Mouse (Mus musculus) megakaryocyte, embryonic 14.5 days (primary cell): Measurements from ENCODE around the gene Tmem209.

Source experiments
- FLI1 ChIP-seq: IDR thresholded peaks from 2 replicates; pipeline ENCODE4 v1.6.1; 2012; ENCODE audit warnings: low read length, inconsistent platforms, mixed read lengths
- GATA1 ChIP-seq: IDR thresholded peaks from 3 replicates; pipeline ENCODE4 v1.6.1; 2012; ENCODE audit warnings: mixed read lengths, low read length, inconsistent platforms, borderline replicate concordance

- TF ChIP-seq FLI1: no peak
- TF ChIP-seq GATA1: no peak
Measured at GRCm38 (mm10) chr6:30468058-30468457, 41.5 kb downstream of the Tmem209 start.
